Mouse (Mus musculus) stomach, embryonic 15.5 days (tissue): ENCODE data around the gene Sspn. TPM values are rescaled to one million over a fixed set of nuclear protein-coding genes. Genes with fewer than 3 reads are reported as not detected.

Source experiments
- ATAC-seq: fragments of 200-750 bp; cut with Nextera tagmentation; 2 replicates; pipeline ENCODE4 v1.8.0; 2017; ENCODE audit warnings: low read depth, moderate number of reproducible peaks, moderate TSS enrichment; ENCODE audit not compliant: insufficient read depth, low FRiP score
- H3K27ac ChIP-seq: fragments of 300-500 bp; sonication (generic); 2 replicates; pipeline ENCODE4 v1.5.1; 2015; ENCODE audit warnings: mild to moderate bottlenecking, inconsistent platforms
- H3K27me3 ChIP-seq: fragments of 300-500 bp; sonication (generic); replicated peaks from 2 replicates; pipeline ENCODE4 v1.6.1; 2015; ENCODE audit warnings: inconsistent platforms
- H3K36me3 ChIP-seq: fragments of 300-500 bp; sonication (generic); 2 replicates; pipeline ENCODE4 v1.6.1; 2015; ENCODE audit warnings: inconsistent platforms
- H3K4me1 ChIP-seq: fragments of 300-500 bp; sonication (generic); 2 replicates; pipeline ENCODE4 v1.6.1; 2015; ENCODE audit warnings: inconsistent platforms
- H3K4me2 ChIP-seq: fragments of 300-500 bp; sonication (generic); 2 replicates; pipeline ENCODE4 v1.6.1; 2015; ENCODE audit warnings: mild to moderate bottlenecking, inconsistent platforms
- H3K4me3 ChIP-seq: fragments of 300-500 bp; sonication (generic); replicated peaks from 2 replicates; pipeline ENCODE4 v1.5.1; 2015; ENCODE audit warnings: inconsistent platforms
- H3K9ac ChIP-seq: fragments of 300-500 bp; sonication (generic); 2 replicates; pipeline ENCODE4 v1.6.1; 2015; ENCODE audit warnings: inconsistent platforms
- H3K9me3 ChIP-seq: fragments of 300-500 bp; sonication (generic); 2 replicates; pipeline ENCODE4 v1.6.1; 2016; ENCODE audit warnings: inconsistent platforms
- WGBS: fragments of 180-500 bp; shearing (Covaris S2); methylation state at CpG from one replicate; pipeline ENCODE4 v1.1.7; 2015; 5-methylcytosine and 5-hydroxymethylcytosine counted together
- polyA plus RNA-seq: library from polyadenylated mRNA; unstranded; fragments of >200 nt; fragmentation: Nextera tagmentation; extraction: Ambion mirVana; gene quantifications from 2 replicates; pipeline ENCODE4 v1.2.1, GENCODE M21; 2015

Sspn gene
- polyA plus RNA-seq: 11.0 and 11.9 TPM in 2 replicates

DNA sequence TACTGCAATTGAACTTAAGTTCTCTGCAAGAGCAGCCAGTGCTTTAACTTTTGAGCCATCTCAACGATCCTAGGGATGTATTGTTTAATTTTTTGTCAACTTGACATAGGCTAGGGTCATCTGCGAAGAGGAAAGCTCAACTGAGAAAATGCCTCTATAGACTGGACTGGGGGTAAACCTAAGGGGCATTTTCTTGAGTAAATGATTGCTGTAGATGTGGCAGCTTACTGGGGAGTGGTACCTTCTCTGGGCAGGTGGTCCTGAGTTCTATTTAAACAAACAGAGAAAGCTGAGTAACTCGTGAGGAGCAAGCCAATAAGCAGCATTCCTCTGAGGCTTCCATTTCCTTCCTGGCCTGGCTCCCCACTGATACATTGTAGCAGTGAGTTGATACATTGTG, at the start of gene Sspn:
Gene Sspn (plus strand): TSS at position 301 of the 400 bp plus-strand sequence.
- Histone ChIP-seq H3K4me2 (no peak within 1 kb of the TSS), H3K9me3 (no peaks in the 10 kb centered on the region), H3K4me3 (no peak within 1 kb of the TSS), H3K4me1 (0 out of 2 replicates have a peak, but pooled peaks cover 5% of the 10 kb centered on the region), H3K27ac (no peak within 1 kb of the TSS), H3K27me3 (no peaks in the 10 kb centered on the region), H3K9ac (no peak within 1 kb of the TSS), H3K36me3 (no peaks in the 10 kb centered on the region)
- WGBS: 71% methylated on average over 3 of the region's 3 CpGs
- no peak for ATAC-seq

DNA sequence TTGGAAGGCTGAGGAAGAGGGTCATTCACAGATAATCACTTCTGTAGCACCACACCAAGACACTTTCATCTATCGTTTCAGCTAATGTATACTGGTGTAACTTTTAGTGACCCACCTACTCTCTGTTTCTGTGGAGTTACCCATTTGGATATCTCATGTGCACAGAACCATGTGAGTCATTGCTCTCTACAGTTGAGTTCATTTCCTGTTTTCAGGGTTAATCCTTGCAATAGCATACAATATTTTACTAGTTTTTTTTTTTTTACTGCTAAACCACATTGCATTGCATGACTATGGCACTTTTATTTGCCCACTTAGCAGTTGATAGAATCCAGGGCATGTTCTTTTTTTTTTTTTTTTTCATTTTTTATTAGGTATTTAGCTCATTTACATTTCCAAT, 48.4 kb upstream of the Sspn start:
- no peak overlapping the region for H3K9ac ChIP-seq
- H3K27me3 ChIP-seq: no peaks in the 10 kb centered on the region
- H3K4me1 ChIP-seq: no peaks in the 10 kb centered on the region
- H3K9me3 ChIP-seq: no peaks in the 10 kb centered on the region
- no peak overlapping the region for H3K4me3 ChIP-seq
- no peak overlapping the region for H3K4me2 ChIP-seq
- WGBS: 68% methylated on average over 1 of the region's 1 CpGs
- H3K36me3 ChIP-seq: no peaks in the 10 kb centered on the region
- H3K27ac ChIP-seq: no peak overlapping the region
- no peak for ATAC-seq

DNA sequence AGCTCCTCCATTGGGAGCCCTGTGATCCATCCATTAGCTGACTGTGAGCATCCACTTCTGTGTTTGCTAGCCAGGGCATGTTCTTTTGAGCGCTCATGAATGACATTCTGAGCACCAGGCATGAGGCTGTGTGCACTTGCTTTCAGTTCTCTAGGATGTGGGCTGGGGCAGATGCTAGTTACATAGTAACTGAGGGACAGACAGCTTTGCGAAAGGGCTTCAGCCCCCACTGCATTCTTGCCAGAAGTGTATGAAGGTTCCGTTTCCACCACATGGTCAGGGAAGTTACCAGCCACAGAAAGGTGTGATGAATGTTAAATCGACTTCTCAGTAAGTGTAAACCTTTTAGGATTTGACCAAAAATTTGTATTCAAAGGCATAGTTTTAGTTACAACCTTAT, 47.8 kb upstream of the Sspn start:
- Histone ChIP-seq H3K9ac (no peak overlapping the region), H3K36me3 (no peaks in the 10 kb centered on the region), H3K27me3 (no peaks in the 10 kb centered on the region), H3K4me1 (no peaks in the 10 kb centered on the region), H3K9me3 (no peaks in the 10 kb centered on the region), H3K27ac (no peak overlapping the region), H3K4me2 (no peak overlapping the region), H3K4me3 (no peak overlapping the region)
- ATAC-seq: no peak
- 81% methylated on average over 4 of the region's 4 CpGs for WGBS

DNA sequence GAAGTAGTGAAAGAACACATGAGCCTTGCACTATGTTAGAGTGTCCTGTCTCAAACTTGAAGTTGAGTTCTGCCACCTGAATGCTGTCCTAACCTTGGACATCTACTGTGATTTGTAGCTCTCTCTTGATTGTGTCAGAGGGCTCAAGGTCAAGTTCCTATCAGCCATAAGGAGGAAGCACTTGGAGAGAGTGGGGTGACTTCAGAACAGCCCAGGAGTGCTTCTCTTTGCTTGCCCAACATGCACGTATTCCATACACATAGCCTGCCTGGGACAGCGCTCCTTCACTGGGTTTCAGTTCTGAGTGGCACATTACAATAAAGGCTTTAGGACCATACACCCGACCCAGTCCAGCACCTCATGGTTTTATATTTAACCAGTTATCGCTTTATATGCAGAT, 46.4 kb upstream of the Sspn start:
- no peaks in the 10 kb centered on the region for H3K36me3 ChIP-seq
- H3K9ac ChIP-seq: no peak overlapping the region
- 75% methylated on average over 4 of the region's 4 CpGs for WGBS
- no peak overlapping the region for H3K4me3 ChIP-seq
- no peak overlapping the region for H3K27ac ChIP-seq
- no peaks in the 10 kb centered on the region for H3K9me3 ChIP-seq
- no peaks in the 10 kb centered on the region for H3K4me1 ChIP-seq
- no peak overlapping the region for H3K4me2 ChIP-seq
- no peaks in the 10 kb centered on the region for H3K27me3 ChIP-seq
- no peak for ATAC-seq

DNA sequence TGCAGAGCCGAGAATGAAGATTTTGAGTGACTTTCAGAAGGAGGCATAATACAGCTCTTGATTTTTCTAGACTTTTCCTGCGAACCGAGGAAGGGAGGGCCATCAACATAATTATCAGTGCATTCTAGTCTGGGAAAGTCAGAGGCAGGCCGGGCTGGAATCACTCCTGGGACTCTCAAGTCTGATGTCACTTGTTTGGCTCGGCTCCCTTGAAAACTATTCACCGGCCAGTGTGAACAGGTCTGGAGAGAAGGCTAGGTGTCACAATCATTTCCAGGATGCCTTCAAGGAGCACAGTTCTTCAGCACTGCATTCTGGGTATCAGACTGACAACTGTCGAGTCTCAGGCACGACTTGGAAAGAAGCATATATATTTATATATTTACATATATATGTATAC, 45.2 kb upstream of the Sspn start:
- no peaks in the 10 kb centered on the region for H3K36me3 ChIP-seq
- no peak overlapping the region for H3K4me3 ChIP-seq
- H3K27me3 ChIP-seq: no peaks in the 10 kb centered on the region
- H3K9me3 ChIP-seq: no peaks in the 10 kb centered on the region
- WGBS: 69% methylated on average over 8 of the region's 8 CpGs
- no peak for ATAC-seq
- H3K4me1 ChIP-seq: no peaks in the 10 kb centered on the region
- H3K27ac ChIP-seq: no peak overlapping the region
- no peak overlapping the region for H3K9ac ChIP-seq
- H3K4me2 ChIP-seq: no peak overlapping the region

DNA sequence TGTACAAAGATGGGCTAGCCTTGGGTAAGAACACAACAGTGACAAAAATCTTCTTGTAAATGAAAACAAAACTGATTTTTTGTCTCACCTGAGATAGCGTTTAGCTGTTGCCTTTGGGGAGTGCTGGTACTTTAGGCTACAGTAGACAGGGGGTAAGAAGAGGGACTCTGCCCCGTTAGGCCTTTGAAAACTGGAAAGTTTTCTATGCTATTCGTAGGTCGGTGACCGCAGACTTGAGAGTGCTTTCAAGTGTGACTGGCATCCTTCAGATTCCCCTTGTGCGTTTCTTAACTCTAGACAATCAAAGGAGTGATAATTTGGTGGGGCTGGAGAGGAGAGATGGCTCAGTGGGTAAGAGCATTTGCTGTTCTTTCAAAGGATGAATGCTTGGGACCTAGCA, 43.7 kb upstream of the Sspn start:
- H3K36me3 ChIP-seq: no peaks in the 10 kb centered on the region
- no peak for ATAC-seq
- no peak overlapping the region for H3K9ac ChIP-seq
- no peaks in the 10 kb centered on the region for H3K4me1 ChIP-seq
- no peaks in the 10 kb centered on the region for H3K9me3 ChIP-seq
- WGBS: 86% methylated on average over 6 of the region's 6 CpGs
- no peak overlapping the region for H3K4me3 ChIP-seq
- H3K27ac ChIP-seq: no peak overlapping the region
- no peaks in the 10 kb centered on the region for H3K27me3 ChIP-seq
- H3K4me2 ChIP-seq: no peak overlapping the region

DNA sequence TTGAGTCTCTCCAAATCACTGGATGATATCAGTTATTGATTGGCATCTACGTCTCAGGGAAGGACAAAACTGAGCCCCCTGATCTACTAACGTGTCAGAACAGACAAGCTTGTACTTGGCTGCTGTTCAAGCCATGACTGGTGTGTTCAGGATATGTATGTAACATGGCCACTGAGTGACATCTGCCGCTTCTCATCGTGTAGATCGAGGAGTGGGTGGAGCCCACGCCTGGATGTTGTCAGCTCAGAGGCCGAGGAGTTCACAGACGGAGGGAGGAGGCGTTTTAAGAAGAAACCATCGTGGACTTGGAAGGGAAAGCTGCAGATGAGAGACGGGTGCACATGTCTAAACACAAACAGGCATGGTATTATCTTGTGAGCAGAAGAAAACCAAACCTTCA, 39.5 kb upstream of the Sspn start:
- Histone ChIP-seq H3K27ac (no peak overlapping the region), H3K9me3 (no peaks in the 10 kb centered on the region), H3K36me3 (no peaks in the 10 kb centered on the region), H3K4me3 (no peak overlapping the region), H3K4me1 (no peaks in the 10 kb centered on the region), H3K4me2 (no peak overlapping the region), H3K9ac (no peak overlapping the region), H3K27me3 (no peaks in the 10 kb centered on the region)
- WGBS: 72% methylated on average over 11 of the region's 11 CpGs
- no peak for ATAC-seq

DNA sequence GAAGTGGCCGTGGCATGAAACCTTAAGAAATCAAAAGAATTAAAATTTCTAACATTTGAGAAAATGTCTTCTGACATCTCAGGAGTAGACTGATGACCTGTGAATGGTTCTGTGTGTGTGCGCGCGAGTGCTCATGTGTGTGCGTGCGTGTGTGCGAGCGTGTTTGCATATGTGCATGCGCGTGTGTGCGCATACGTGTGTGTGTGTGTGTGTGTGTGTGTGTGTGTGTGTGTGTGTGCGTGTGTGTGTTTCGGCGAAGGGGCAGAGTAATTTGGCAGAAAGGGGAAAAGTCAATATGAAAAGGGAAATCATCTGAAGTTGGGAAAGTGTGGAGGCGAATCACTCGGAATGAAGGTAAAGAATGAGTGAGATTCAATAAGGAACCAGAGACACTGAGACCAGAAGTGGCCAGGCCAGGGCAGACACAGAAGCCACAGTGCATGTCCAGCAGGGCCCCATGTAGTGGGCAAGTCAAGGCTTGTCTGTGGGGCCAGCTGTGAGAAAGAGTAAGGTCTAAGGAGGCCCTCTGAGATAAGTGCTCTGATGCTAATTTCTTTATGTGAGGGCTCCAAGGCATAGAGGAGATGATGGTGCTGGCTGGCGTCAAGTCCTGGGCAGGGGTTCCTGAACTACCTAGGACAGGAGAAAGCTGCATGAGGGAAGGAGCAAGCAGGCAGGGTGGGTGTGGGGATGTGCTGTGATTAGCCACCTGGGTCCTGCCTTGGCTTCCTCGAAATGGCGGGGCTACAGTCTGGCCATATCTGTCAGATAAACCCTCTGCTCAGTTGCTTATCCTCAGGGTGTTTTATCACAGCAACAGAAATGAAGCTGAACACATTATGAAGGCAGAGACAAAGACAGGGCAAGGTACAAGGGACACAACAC, 38.8 kb upstream of the Sspn start:
- H3K27me3 ChIP-seq: no peaks in the 10 kb centered on the region
- H3K36me3 ChIP-seq: no peaks in the 10 kb centered on the region
- 92% methylated on average over 20 of the region's 20 CpGs for WGBS
- no peak for ATAC-seq
- no peak overlapping the region for H3K27ac ChIP-seq
- H3K9ac ChIP-seq: no peak overlapping the region
- no peak overlapping the region for H3K4me2 ChIP-seq
- H3K4me1 ChIP-seq: no peaks in the 10 kb centered on the region
- no peak overlapping the region for H3K4me3 ChIP-seq
- no peaks in the 10 kb centered on the region for H3K9me3 ChIP-seq

DNA sequence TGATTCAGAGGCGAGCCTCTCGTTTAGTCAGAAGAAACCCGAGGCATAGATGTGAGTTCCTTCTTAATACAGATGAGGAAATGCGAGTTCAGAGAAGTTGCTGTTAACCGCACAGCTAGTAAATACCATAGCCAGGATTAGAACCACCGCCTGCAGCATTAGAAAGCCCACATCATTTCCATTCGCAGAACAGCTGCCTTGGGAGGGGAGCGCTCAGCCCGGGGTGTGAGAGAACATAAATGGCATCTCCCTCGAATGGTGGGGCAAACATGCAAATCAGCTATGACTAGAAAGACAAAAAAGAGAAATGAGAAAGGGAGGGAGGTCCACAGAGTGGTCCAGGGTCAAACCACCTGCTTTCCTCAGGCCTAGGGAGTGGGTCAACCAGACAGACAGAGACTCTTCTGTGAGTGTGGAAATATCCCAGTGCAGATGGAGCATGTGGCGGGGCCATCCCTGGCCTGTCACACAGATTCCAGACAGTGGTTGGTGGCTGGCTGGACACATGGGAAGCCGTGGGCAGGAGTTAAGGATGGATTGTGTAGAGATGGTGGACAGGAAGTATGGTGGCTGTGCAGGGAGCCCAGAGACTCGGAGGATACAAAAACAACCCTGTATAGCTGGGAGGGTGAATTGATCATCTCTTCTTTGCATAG, 37.9 kb upstream of the Sspn start:
- H3K27me3 ChIP-seq: no peaks in the 10 kb centered on the region
- no peak for ATAC-seq
- H3K36me3 ChIP-seq: no peaks in the 10 kb centered on the region
- no peak overlapping the region for H3K9ac ChIP-seq
- H3K4me2 ChIP-seq: no peak overlapping the region
- 83% methylated on average over 13 of the region's 13 CpGs for WGBS
- H3K9me3 ChIP-seq: no peaks in the 10 kb centered on the region
- no peak overlapping the region for H3K27ac ChIP-seq
- no peak overlapping the region for H3K4me3 ChIP-seq
- H3K4me1 ChIP-seq: no peaks in the 10 kb centered on the region

DNA sequence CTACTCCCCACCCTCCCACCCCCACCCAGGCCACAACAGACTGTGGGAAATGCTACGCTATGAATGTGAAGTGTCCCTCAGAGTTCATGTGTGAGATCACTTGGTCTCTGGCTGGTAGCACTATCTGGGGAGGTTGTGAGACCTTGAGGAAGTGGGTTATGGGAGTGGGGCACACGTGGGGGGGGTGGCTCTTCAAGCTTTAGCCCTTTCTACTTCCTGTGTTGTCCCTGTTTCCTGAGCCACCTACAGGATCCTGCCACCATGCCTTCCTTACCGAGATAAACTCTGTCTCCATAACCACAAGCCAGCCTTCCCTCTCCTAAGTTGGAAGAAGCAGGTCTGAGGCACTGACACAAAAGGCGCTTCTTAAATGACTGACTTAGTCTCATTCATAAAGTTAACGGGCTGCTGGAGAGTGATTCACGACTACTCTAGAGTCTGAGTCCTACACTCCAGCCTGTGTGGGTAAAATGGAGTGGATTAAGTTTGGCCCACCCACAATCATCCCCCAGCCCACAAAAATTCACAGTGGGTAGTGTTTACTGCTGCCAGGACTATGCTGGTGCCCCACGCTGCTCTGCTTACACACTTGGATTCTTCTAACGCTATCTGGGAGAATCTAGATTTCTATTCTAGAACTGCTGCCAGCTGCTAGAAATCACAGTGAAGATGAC, 36.6 kb upstream of the Sspn start:
- Histone ChIP-seq H3K9me3 (no peaks in the 10 kb centered on the region), H3K4me1 (no peaks in the 10 kb centered on the region), H3K4me3 (no peak overlapping the region), H3K9ac (no peak overlapping the region), H3K27me3 (no peaks in the 10 kb centered on the region), H3K4me2 (no peak overlapping the region), H3K27ac (no peak overlapping the region), H3K36me3 (no peaks in the 10 kb centered on the region)
- 62% methylated on average over 8 of the region's 8 CpGs for WGBS
- ATAC-seq: no peak

DNA sequence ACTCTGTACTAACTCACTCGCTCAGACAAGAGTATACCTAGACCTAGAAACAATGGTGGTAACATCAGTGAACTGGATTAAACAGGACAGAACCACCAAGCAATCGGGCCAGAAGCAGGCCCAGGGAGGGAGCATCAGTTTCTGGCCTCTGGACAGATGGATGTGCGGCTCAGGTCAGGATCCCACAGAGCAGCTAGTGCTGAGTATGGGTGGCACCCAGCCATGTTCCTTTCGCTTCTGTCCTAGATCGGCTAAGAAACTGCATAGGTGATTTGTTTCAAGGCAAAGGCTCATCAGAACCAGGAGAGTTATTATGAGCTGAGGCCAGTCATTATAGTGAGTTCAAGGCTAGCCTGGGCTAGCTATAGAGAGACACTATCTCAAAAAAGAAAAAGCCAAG, 27.3 kb upstream of the Sspn start:
- Histone ChIP-seq H3K36me3 (no peaks in the 10 kb centered on the region), H3K27me3 (no peaks in the 10 kb centered on the region), H3K4me2 (no peak overlapping the region), H3K9ac (no peak overlapping the region), H3K27ac (no peak overlapping the region), H3K4me3 (no peak overlapping the region), H3K9me3 (no peaks in the 10 kb centered on the region), H3K4me1 (no peaks in the 10 kb centered on the region)
- ATAC-seq: no peak
- WGBS: 89% methylated on average over 5 of the region's 5 CpGs

DNA sequence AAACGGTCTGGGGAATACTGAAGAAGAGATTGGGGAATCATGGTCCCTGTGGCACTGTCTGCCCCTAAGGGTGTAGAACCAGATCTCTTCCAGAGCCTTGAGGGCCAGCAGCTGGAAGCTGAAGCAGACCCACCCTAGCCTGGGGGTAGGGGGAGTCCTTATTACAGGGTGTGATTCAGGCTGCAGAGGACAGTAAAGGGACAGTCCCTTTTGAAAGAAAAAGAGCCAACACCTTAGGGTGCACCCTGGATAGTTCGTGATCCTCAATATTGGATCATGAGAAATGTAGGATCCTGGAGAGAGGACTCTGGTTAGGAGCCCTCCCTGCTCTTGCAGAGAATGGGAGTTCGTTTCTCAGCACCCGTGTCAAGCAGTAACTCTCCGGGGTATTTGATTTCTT, 26.8 kb upstream of the Sspn start:
- H3K27ac ChIP-seq: no peak overlapping the region
- H3K9me3 ChIP-seq: no peaks in the 10 kb centered on the region
- no peaks in the 10 kb centered on the region for H3K36me3 ChIP-seq
- no peak overlapping the region for H3K9ac ChIP-seq
- 80% methylated on average over 5 of the region's 5 CpGs for WGBS
- H3K4me3 ChIP-seq: no peak overlapping the region
- H3K4me2 ChIP-seq: no peak overlapping the region
- H3K27me3 ChIP-seq: no peaks in the 10 kb centered on the region
- no peaks in the 10 kb centered on the region for H3K4me1 ChIP-seq
- no peak for ATAC-seq
